Mouse (Mus musculus): ENCODE measurements at regions not wholly inside any gene's neighbourhood (a gene's known extent, or its start where the extent isn't known, plus 50 kb on each side); places are given as distances from the start of the nearest gene placed in this dataset.

GRCm38 (mm10) chr11:19679669-19680068 lies 244.5 kb upstream of the Spred2 start:
- no peak for TF ChIP-seq CTCF (conservative IDR thresholded peaks at IDR 0.05 in 1 of 2, IDR thresholded peaks at IDR 0.05 in 1 of 2; ENCODE audit: low read depth in 2 of 2, low read length in 2 of 2)
- TF ChIP-seq MAFK (IDR thresholded peaks at IDR 0.05; ENCODE audit: insufficient replicate concordance, low read length), result no peak
- no peak for TF ChIP-seq SIN3A (IDR thresholded peaks at IDR 0.05; ENCODE audit: low read length)
- no peak for TF ChIP-seq MAZ (IDR thresholded peaks at IDR 0.05; ENCODE audit: low read depth, low read length)
- no peak for TF ChIP-seq ELF1 (IDR thresholded peaks at IDR 0.05; ENCODE audit: low read depth, low read length)
- TF ChIP-seq TBP (conservative IDR thresholded peaks at IDR 0.05; ENCODE audit: low read depth, low read length), result no peak
- no peak for TF ChIP-seq POLR2A (IDR thresholded peaks at IDR 0.05; ENCODE audit: low read depth, low read length)
- TF ChIP-seq EP300 (IDR thresholded peaks at IDR 0.05; ENCODE audit: low read length), result no peak
- no peak for TF ChIP-seq BHLHE40 (IDR thresholded peaks at IDR 0.05; ENCODE audit: low read depth, low read length)
- no peak for TF ChIP-seq MYC (IDR thresholded peaks at IDR 0.05; ENCODE audit: low read depth, low read length)
